Mouse (Mus musculus) liver, embryonic 14.5 days (tissue): ENCODE data around the gene Cers4. TPM values are rescaled to one million over a fixed set of nuclear protein-coding genes. Genes with fewer than 3 reads are reported as not detected.

Experiments
- ATAC-seq: fragments of 200-750 bp; cut with Nextera tagmentation; 2 replicates; pipeline ENCODE4 v1.8.0; 2017; ENCODE audit warnings: moderate number of reproducible peaks, mild to moderate bottlenecking, moderate library complexity; ENCODE audit not compliant: insufficient read depth
- DNase-seq, 3 experiments: peaks; one replicate each; pipeline ENCODE4 v3.0.0-alpha.2; 2012 to 2013; ENCODE audit warnings: low read depth in 3 of 3, low spot score in 3 of 3
- H3K27ac ChIP-seq: fragments of 300-500 bp; sonication (generic); 2 replicates; pipeline ENCODE4 v1.5.1; 2014; ENCODE audit warnings: moderate library complexity, mild to moderate bottlenecking, control low read depth, inconsistent platforms
- H3K27me3 ChIP-seq: fragments of 300-500 bp; sonication (generic); 2 replicates; pipeline ENCODE4 v1.6.1; 2014; ENCODE audit warnings: mild to moderate bottlenecking, low read length, moderate library complexity; ENCODE audit not compliant: control insufficient read depth, insufficient read depth
- H3K36me3 ChIP-seq: fragments of 300-500 bp; sonication (generic); replicated peaks from 2 replicates; pipeline ENCODE4 v1.6.1; 2014; ENCODE audit warnings: low read depth; ENCODE audit not compliant: control insufficient read depth, insufficient read depth
- H3K4me1 ChIP-seq, 2 experiments: fragments of 200-500 bp in 1 of 2; fragments of 300-500 bp in 1 of 2; sonication (generic) in 1 of 2; replicated peaks; 2 replicates each; pipeline ENCODE4 v1.6.1; 2012 to 2014; ENCODE audit warnings: antibody characterized with exemption in 1 of 2, inconsistent platforms in 1 of 2, low read length in 1 of 2; ENCODE audit not compliant: control insufficient read depth in 2 of 2, insufficient read depth in 2 of 2
- H3K4me2 ChIP-seq: fragments of 300-500 bp; sonication (generic); 2 replicates; pipeline ENCODE4 v1.6.1; 2014; ENCODE audit warnings: low read depth, mild to moderate bottlenecking, control low read depth, moderate library complexity
- H3K4me3 ChIP-seq, 2 experiments: fragments of 200-500 bp in 1 of 2; fragments of 300-500 bp in 1 of 2; sonication (generic) in 1 of 2; 2 replicates each; pipeline ENCODE4 v1.5.1; 2012 to 2014; ENCODE audit warnings: low read depth in 2 of 2, low read length in 2 of 2, mild to moderate bottlenecking in 2 of 2, control low read depth in 1 of 2, inconsistent platforms in 1 of 2, moderate library complexity in 1 of 2; ENCODE audit not compliant: insufficient read depth in 1 of 2
- H3K9ac ChIP-seq: fragments of 300-500 bp; sonication (generic); replicated peaks from 2 replicates; pipeline ENCODE4 v1.6.1; 2014; ENCODE audit warnings: mild to moderate bottlenecking, control low read depth, moderate library complexity
- H3K9me3 ChIP-seq: fragments of 300-500 bp; sonication (generic); 2 replicates; pipeline ENCODE4 v1.6.1; 2016; ENCODE audit warnings: low read length, mixed read lengths; ENCODE audit not compliant: control insufficient read depth
- CTCF ChIP-seq: IDR thresholded peaks from 2 replicates; pipeline ENCODE4 v1.5.1; 2016; ENCODE audit warnings: antibody characterized with exemption, low read depth, control low read depth
- EP300 ChIP-seq: IDR thresholded peaks from 2 replicates; pipeline ENCODE4 v1.6.1; 2016; ENCODE audit warnings: antibody characterized with exemption, low read depth
- WGBS: fragments of 180-500 bp; shearing (Covaris S2); extraction: QIAGEN DNeasy Blood & Tissue Kit; methylation state at CpG from one replicate; pipeline ENCODE4 v1.1.7; 2014; ENCODE audit not compliant: insufficient replicate concordance; 5-methylcytosine and 5-hydroxymethylcytosine counted together
- polyA plus RNA-seq, 2 experiments: library from polyadenylated mRNA; depleted of rRNA in 1 of 2; stranded (reverse) in 1 of 2; unstranded in 1 of 2; fragments of >200 nt; fragmentation: Nextera tagmentation in 1 of 2; extraction: Ambion mirVana in 1 of 2; gene quantifications; 2 replicates each; pipeline versions ENCODE4 v1.2.1 to v1.2.3; 2012 to 2014

The Cers4 gene
- polyA plus RNA-seq, 2 experiments: 1.2 to 1.4 TPM

DNA sequence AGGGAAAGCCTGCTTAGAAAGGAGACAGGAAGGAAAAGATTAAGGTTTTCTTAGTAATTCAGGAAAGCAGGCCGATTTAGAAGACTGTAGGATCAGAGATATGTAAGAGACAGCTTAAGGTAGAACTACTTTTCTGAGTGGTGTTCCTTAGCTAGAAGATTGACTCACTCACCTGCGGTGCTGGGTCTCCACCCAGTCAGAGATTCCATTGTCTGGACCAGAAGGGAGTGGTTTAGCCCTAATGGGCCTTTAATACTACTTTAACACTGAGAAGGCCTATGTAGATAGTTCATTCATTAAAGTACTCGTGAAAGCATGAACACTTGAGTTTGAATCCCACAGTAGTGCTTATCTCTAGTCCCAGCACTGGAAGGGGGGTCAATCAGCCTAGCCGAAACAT is 11.2 kb upstream of the Cers4 start:
- DNase-seq (no peak), ATAC-seq (no peak)
- Histone ChIP-seq H3K4me2 (no peak overlapping the region), H3K4me1 (no peaks in the 10 kb centered on the region), H3K9ac (no peak overlapping the region), H3K9me3 (no peaks in the 10 kb centered on the region), H3K27me3 (no peaks in the 10 kb centered on the region), H3K4me3 (no peak overlapping the region), H3K27ac (no peak overlapping the region), H3K36me3 (no peaks in the 10 kb centered on the region)
- TF ChIP-seq EP300 (no peak), CTCF (no peak)
- 49% methylated on average over 4 of the region's 4 CpGs for WGBS

DNA sequence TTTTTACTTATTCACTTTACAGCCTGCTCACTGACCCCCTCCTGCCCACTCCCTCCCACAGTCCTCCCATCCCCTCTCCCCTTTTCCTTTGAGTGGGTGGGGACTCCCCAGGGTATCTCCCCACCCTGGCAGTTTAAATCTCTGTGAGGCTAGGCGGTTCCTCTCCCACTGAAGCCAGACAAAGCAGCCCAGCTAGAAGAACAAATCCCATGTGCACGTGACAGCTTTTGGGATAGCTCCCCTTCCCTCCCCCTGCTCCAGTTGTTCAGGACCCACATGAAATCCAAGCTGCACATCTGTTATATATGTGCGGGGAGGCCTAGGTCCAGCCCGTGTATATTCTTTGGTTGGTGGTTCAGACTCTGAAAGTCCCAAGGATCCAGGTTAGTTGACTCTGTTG is 10.3 kb upstream of the Cers4 start:
- ATAC-seq (no peak), DNase-seq (no peak)
- no peak overlapping the region for H3K4me2 ChIP-seq
- no peaks in the 10 kb centered on the region for H3K9me3 ChIP-seq
- 59% methylated on average over 4 of the region's 4 CpGs for WGBS
- no peaks in the 10 kb centered on the region for H3K27me3 ChIP-seq
- no peak overlapping the region for H3K27ac ChIP-seq
- TF ChIP-seq CTCF (no peak), EP300 (no peak)
- H3K4me3 ChIP-seq: no peak overlapping the region
- no peaks in the 10 kb centered on the region for H3K36me3 ChIP-seq
- H3K4me1 ChIP-seq: no peaks in the 10 kb centered on the region
- no peak overlapping the region for H3K9ac ChIP-seq

GRCm38 (mm10) chr8:4483330-4483729 is 9.5 kb upstream of the Cers4 start:
- no peak for ATAC-seq
- DNase-seq: no peak

GRCm38 (mm10) chr8:4493686-4494440 is 1.0 kb downstream of the Cers4 start:
- Histone ChIP-seq H3K27ac (no peak overlapping the region), H3K36me3 (no peaks in the 10 kb centered on the region), H3K9me3 (no peaks in the 10 kb centered on the region), H3K4me1 (0 out of 4 replicates have a peak, but pooled peaks cover 0 to 2% of the 10 kb centered on the region in 2 experiments), H3K4me2 (peak overlapping the region; percentile 71), H3K4me3 (peak overlapping the region; percentile 43 to 67), H3K27me3 (no peaks in the 10 kb centered on the region; the same call in 1 of the 2 replicates), H3K9ac (peak overlapping the region; percentile 51)
- peak; percentile 31; the same call in 1 of the 2 replicates for ATAC-seq
- DNase-seq: no peak
- WGBS: 10% methylated on average over 21 of the region's 21 CpGs
- TF ChIP-seq EP300 (no peak), CTCF (no peak)

More at GRCm38 (mm10) chr8:4483330-4483729, 9.5 kb upstream of the Cers4 start:
- Histone ChIP-seq H3K4me1 (no peaks in the 10 kb centered on the region), H3K9me3 (no peaks in the 10 kb centered on the region), H3K27ac (no peak overlapping the region), H3K4me2 (no peak overlapping the region), H3K36me3 (no peaks in the 10 kb centered on the region), H3K4me3 (no peak overlapping the region), H3K27me3 (no peaks in the 10 kb centered on the region), H3K9ac (no peak overlapping the region)
- 59% methylated on average over 6 of the region's 6 CpGs for whole genome bisulfite sequencing
- TF ChIP-seq CTCF (no peak), EP300 (no peak)

- Histone ChIP-seq H3K36me3 (no peaks in the 10 kb centered on the region), H3K4me1 (0 out of 4 replicates have a peak, but pooled peaks cover 0 to 2% of the 10 kb centered on the region in 2 experiments), H3K9ac (no peak overlapping the region), H3K4me2 (no peak overlapping the region), H3K27me3 (no peaks in the 10 kb centered on the region; the same call in 1 of the 2 replicates), H3K27ac (no peak overlapping the region), H3K9me3 (no peaks in the 10 kb centered on the region), H3K4me3 (no peak overlapping the region)
- WGBS: 63% methylated on average over 6 of the region's 6 CpGs
- ATAC-seq (no peak), DNase-seq (no peak)
- no peak for TF ChIP-seq EP300
- TF ChIP-seq CTCF: no peak
Observed at GRCm38 (mm10) chr8:4495976-4496375, 3.1 kb downstream of the Cers4 start.
